Mouse (Mus musculus) cerebellum, adult 2 months (tissue): ENCODE results near the gene Ccrl2. TPM values are rescaled to one million over a fixed set of nuclear protein-coding genes. Genes with fewer than 3 reads are reported as not detected.

Experiments used
- DNase-seq, 2 experiments: peaks; one replicate each; pipeline ENCODE4 v3.0.0; 2021
- H3K27ac ChIP-seq: fragments of 200-500 bp; 2 replicates; pipeline ENCODE4 v1.5.1; 2012; ENCODE audit warnings: low read length, control low read depth, inconsistent platforms; ENCODE audit not compliant: insufficient read depth
- H3K27me3 ChIP-seq: fragments of 200-500 bp; 2 replicates; pipeline ENCODE4 v1.6.1; 2012; ENCODE audit warnings: inconsistent platforms, mild to moderate bottlenecking, low read length, moderate library complexity; ENCODE audit not compliant: control insufficient read depth, insufficient read depth
- H3K4me1 ChIP-seq: fragments of 200-500 bp; 2 replicates; pipeline ENCODE4 v1.6.1; 2011; ENCODE audit warnings: low read length; ENCODE audit not compliant: control insufficient read depth, insufficient read depth
- H3K4me3 ChIP-seq: fragments of 200-500 bp; replicated peaks from 2 replicates; pipeline ENCODE3; 2011; ENCODE audit warnings: mild to moderate bottlenecking, low read depth, low read length, control low read depth; ENCODE audit not compliant: insufficient read depth
- CTCF ChIP-seq: fragments of 200-500 bp; IDR thresholded peaks from 2 replicates; pipeline ENCODE4 v1.5.1; 2011; ENCODE audit warnings: low read depth, mild to moderate bottlenecking, control low read depth, low read length, moderate library complexity, borderline replicate concordance; ENCODE audit not compliant: insufficient read depth
- POLR2A ChIP-seq: fragments of 200-500 bp; IDR thresholded peaks from 2 replicates; pipeline ENCODE4 v1.6.1; 2011; ENCODE audit warnings: low read length, control low read depth, borderline replicate concordance; ENCODE audit not compliant: insufficient read depth
- WGBS: fragments of 180-500 bp; shearing (Covaris S2); methylation state at CpG from one replicate; pipeline ENCODE4 v1.1.7; 2018; 5-methylcytosine and 5-hydroxymethylcytosine counted together
- polyA plus RNA-seq: library from polyadenylated mRNA; depleted of rRNA; stranded (reverse); fragments of >200 nt; gene quantifications from 2 replicates; pipeline ENCODE4 v1.2.3, GENCODE M21; 2012; rRNA removed

Ccrl2 gene
- polyA plus RNA-seq, result 1.1 and 2.2 TPM in 2 replicates

DNA sequence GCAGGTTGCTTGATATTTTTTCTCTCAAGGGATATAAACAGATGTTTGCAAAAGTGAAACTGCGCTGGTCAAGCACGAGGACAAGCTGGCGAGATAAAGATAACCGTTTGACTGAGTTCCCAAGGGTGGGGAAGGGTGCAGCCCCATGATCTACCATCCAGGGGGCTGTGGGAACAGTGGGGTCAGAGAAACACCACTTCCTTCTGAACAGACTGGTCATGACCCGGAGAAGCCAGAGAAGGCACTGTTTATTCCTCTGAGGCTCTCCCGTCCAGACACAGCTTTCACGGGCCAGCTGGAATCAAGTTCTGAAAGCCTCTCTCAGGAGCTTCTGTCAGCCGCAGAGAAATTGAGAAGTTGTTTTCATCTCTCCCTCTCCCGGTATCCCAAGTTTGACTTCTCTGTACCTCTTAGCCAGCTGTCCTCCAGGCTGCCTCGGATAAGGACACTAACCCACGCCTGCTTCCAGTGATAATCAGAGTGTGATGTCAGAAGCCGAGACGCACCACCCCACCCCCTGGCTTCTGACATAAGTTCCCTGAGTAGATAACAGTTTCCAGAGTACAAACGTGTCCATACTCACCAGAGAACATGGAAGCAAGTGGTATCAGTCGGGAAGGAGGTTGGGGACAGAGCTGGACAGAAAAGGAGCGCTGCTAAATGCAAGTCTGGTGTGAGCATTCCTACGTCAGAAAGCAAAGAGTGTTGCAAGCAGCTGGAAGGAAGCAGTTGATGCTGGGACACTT lies at the start of gene Ccrl2:
TSS of gene Ccrl2 (minus strand) at position 722 of the 746 bp plus-strand sequence.
- WGBS, result 29% methylated on average over 17 of the region's 17 CpGs
- Histone ChIP-seq H3K4me3 (peak within 1 kb of the TSS; percentile 25), H3K4me1 (no peaks in the 10 kb centered on the region; the same call in 1 of the 2 replicates), H3K27ac (no peak within 1 kb of the TSS), H3K27me3 (no peaks in the 10 kb centered on the region)
- no peak for DNase-seq
- TF ChIP-seq CTCF (no peak), POLR2A (no peak)

DNA sequence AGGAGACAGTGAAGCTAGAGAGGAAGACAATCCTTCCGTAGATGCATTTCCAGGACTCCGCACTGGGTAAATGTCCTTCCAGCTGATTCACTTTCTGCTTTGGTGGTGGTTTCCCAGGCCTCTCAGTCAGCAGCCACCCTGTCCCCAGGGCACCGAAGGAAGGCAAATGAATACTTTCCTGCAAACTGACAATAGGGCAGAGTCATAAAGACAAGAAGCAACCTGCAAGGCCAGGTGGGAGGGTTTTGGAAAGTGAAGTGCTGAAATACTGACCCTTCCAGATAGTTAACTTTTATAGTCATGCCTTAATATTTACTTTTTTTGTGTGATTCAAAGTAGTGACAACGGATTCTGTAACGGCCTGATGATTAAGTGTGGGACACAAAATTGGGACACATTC lies 46.6 kb upstream of the Ccrl2 start:
- DNase-seq, result no peak
- WGBS, result 94% methylated on average over 5 of the region's 5 CpGs
- H3K4me3 ChIP-seq, result no peak overlapping the region
- no peaks in the 10 kb centered on the region for H3K27me3 ChIP-seq
- H3K4me1 ChIP-seq, result no peaks in the 10 kb centered on the region
- no peak overlapping the region for H3K27ac ChIP-seq
- TF ChIP-seq CTCF (no peak), POLR2A (no peak)

GRCm38 (mm10) chr9:111103293-111103692 lies 46.0 kb upstream of the Ccrl2 start:
- no peak for DNase-seq
- Histone ChIP-seq H3K4me1 (no peaks in the 10 kb centered on the region), H3K4me3 (no peak overlapping the region), H3K27me3 (no peaks in the 10 kb centered on the region), H3K27ac (no peak overlapping the region)
- TF ChIP-seq POLR2A, result no peak
- TF ChIP-seq CTCF, result no peak
- 80% methylated on average over 5 of the region's 5 CpGs for WGBS

DNA sequence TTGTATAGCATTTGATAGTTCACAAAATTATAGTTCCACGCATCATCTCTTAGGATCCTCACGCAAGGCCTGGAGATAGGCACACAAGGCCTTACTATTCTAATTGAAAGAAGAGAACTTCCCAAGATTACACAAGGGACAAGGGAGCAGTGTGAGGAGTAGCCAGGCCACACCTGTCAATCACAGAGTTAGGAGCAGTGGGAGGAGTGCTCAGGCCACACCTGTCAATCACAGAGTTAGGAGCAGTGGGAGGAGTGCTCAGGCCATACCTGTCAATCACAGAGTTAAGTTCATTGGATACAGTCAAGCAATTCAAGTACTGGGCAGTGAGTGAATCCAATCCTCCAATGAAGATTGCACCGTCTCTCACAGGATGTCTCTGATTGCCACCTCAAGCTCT lies 43.1 kb upstream of the Ccrl2 start:
- DNase-seq, result no peak
- H3K4me1 ChIP-seq, result no peaks in the 10 kb centered on the region
- no peak overlapping the region for H3K27ac ChIP-seq
- H3K4me3 ChIP-seq, result no peak overlapping the region
- no peak for TF ChIP-seq POLR2A
- TF ChIP-seq CTCF, result no peak
- no peaks in the 10 kb centered on the region for H3K27me3 ChIP-seq
- 89% methylated on average over 3 of the region's 3 CpGs for WGBS

DNA sequence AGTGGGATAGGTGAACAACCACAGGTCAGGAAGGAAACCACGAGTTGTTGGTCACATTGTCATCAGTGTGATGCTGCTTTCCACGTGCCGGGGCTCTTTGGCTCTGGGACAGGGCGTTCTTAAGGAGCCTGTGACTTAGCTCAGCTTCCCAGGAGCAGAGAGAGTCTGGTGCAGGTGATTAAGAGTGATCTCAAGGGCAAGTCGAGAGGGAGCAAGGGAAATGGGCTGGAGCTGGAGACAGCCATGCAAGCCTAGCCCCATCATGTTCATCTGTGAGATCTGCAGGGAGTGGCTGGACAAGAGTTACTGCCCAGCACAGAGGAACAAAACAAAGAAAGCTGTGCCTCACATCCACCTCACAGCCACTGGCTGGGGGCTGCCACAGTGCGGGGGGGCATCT lies 40.2 kb upstream of the Ccrl2 start:
- Histone ChIP-seq H3K4me1 (no peaks in the 10 kb centered on the region), H3K4me3 (no peak overlapping the region), H3K27me3 (no peaks in the 10 kb centered on the region), H3K27ac (no peak overlapping the region)
- 62% methylated on average over 6 of the region's 6 CpGs for WGBS
- no peak for DNase-seq
- TF ChIP-seq POLR2A, result no peak
- TF ChIP-seq CTCF, result no peak

GRCm38 (mm10) chr9:111096419-111097326 lies 39.4 kb upstream of the Ccrl2 start:
- no peak for TF ChIP-seq CTCF
- no peak for TF ChIP-seq POLR2A
- Histone ChIP-seq H3K27me3 (no peaks in the 10 kb centered on the region), H3K4me1 (no peaks in the 10 kb centered on the region), H3K4me3 (no peak overlapping the region), H3K27ac (no peak overlapping the region)
- DNase-seq, result no peak
- 91% methylated on average over 16 of the region's 16 CpGs for WGBS

DNA sequence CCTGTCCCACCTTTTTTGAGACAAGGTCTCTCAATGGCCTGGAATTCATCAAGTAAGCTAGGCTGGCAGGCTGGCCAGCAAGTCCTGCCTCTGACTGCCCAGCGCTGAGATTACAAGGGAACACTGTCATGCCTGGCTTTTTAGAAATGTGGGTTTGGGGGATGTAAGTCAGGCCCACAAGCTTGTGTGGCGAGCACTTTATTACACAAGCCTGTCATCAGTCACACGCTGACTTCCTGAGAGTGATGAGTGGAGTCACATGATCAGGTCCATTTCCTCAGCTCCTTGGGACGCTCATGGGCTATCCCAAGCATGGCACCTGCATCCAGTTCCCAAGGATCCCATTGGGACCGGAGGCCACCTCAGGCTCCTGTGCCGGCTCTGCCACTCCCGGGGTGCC lies 38.4 kb upstream of the Ccrl2 start:
- Histone ChIP-seq H3K4me3 (no peak overlapping the region), H3K27me3 (no peaks in the 10 kb centered on the region), H3K27ac (no peak overlapping the region), H3K4me1 (no peaks in the 10 kb centered on the region)
- DNase-seq, result no peak
- WGBS, result 87% methylated on average over 7 of the region's 7 CpGs
- no peak for TF ChIP-seq CTCF
- no peak for TF ChIP-seq POLR2A
